Mouse (Mus musculus) skeletal muscle tissue, postnatal 0 days (tissue): ENCODE measurements around the gene Gm7876. TPM values are rescaled to one million over a fixed set of nuclear protein-coding genes. Genes with fewer than 3 reads are reported as not detected.

Experiments
- polyA plus RNA-seq: library from polyadenylated mRNA; unstranded; fragments of >200 nt; fragmentation: Nextera tagmentation; extraction: Ambion mirVana; gene quantifications from 2 replicates; pipeline ENCODE4 v1.2.1, GENCODE M21; 2015

Gm7876 gene
- polyA plus RNA-seq, result not detected in 2 replicates

DNA sequence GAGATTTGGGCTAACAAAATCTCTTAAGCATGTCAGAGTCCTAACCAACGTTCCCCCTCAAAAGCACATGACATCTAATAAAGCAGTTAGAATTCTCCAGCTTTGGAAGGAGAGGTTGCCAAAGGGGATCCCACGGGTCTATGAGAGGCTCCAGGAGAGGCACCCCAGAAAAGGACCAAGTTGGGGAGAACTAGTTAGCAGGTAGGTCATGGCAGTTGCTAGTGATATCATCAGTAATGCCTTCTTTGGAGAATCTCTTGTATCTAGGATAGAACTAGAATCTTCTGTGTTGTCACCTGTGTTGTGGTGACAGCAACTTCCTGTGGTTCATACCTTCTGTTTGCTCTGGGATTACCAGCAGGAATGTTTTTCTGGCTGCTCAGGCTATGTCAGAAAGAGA, at the start of gene Gm7876:
TSS of gene Gm7876 (plus strand) at position 301 of the 400 bp plus-strand sequence.

GRCm38 (mm10) chr14:4663892-4664291, 45.1 kb upstream of the Gm7876 start, which contains the start of gene Gm3239:
Gene Gm3239, plus strand, starts transcription at chr14:4664192.

GRCm38 (mm10) chr14:4726038-4726880, 17.2 kb downstream of the Gm7876 start, which contains the start of gene Gm3252:
Gene Gm3252, plus strand, starts transcription at chr14:4726775.

Other genes starting within 250 kb of the Gm7876 start
- not detected in 2 replicates for gene Gm3182, start 227.5 kb upstream of the Gm7876 start, polyA plus RNA-seq
- not detected in 2 replicates for gene Gm3047, start 153.8 kb upstream of the Gm7876 start, polyA plus RNA-seq
- not detected in 2 replicates for gene Gm8159, start 76.9 kb upstream of the Gm7876 start, polyA plus RNA-seq
- not detected in 2 replicates for gene Gm3239, start 45.0 kb upstream of the Gm7876 start, polyA plus RNA-seq
- gene Gm3252, start 17.5 kb downstream of the Gm7876 start, polyA plus RNA-seq, result 0.27 and 0.50 TPM in 2 replicates
- not detected in 2 replicates for gene Gm9602, start 67.1 kb downstream of the Gm7876 start, polyA plus RNA-seq
- not detected in 2 replicates for gene Gm3269, start 128.9 kb downstream of the Gm7876 start, polyA plus RNA-seq
- 0.76 and 1.0 TPM in 2 replicates for gene Gm3264, start 146.3 kb downstream of the Gm7876 start, polyA plus RNA-seq
- gene Gm3278, start 183.2 kb downstream of the Gm7876 start, polyA plus RNA-seq, result not detected in 2 replicates